Mouse (Mus musculus) thymus, adult 2 months (tissue): ENCODE data around the gene Pxylp1. TPM values are rescaled to one million over a fixed set of nuclear protein-coding genes. Genes with fewer than 3 reads are reported as not detected.
A peak's percentile ranks its signal among the peaks of the same experiment; 100 is the strongest.

Experiments used
- DNase-seq: peaks from one replicate; pipeline ENCODE4 v3.0.0; 2021
- H3K27ac ChIP-seq: fragments of 200-500 bp; 2 replicates; pipeline ENCODE4 v1.5.1; 2012; ENCODE audit warnings: low read length, control low read depth; ENCODE audit not compliant: control insufficient read depth, insufficient read depth
- H3K27me3 ChIP-seq: fragments of 200-500 bp; 2 replicates; pipeline ENCODE4 v1.6.1; 2012; ENCODE audit warnings: mild to moderate bottlenecking, low read length, moderate library complexity, mixed read lengths; ENCODE audit not compliant: control insufficient read depth, insufficient read depth
- H3K36me3 ChIP-seq: fragments of 200-500 bp; 2 replicates; pipeline ENCODE4 v1.6.1; 2012; ENCODE audit warnings: mild to moderate bottlenecking, low read length, moderate library complexity; ENCODE audit not compliant: control insufficient read depth, insufficient read depth
- H3K4me1 ChIP-seq: fragments of 200-500 bp; replicated peaks from 2 replicates; pipeline ENCODE4 v1.6.1; 2012; ENCODE audit warnings: low read length; ENCODE audit not compliant: control insufficient read depth, insufficient read depth
- H3K4me3 ChIP-seq: fragments of 200-500 bp; 2 replicates; pipeline ENCODE4 v1.5.1; 2012; ENCODE audit warnings: mild to moderate bottlenecking, low read length, control low read depth, moderate library complexity; ENCODE audit not compliant: control insufficient read depth, insufficient read depth
- CTCF ChIP-seq: fragments of 200-500 bp; IDR thresholded peaks from 2 replicates; pipeline ENCODE4 v1.5.1; 2012; ENCODE audit warnings: mild to moderate bottlenecking, control low read depth, low read length, moderate library complexity, borderline replicate concordance; ENCODE audit not compliant: control insufficient read depth, poor library complexity, insufficient read depth; ENCODE audit errors: extremely low read depth
- POLR2A ChIP-seq: fragments of 200-500 bp; IDR thresholded peaks from 2 replicates; pipeline ENCODE4 v1.6.1; 2012; ENCODE audit warnings: mild to moderate bottlenecking, low read length, control low read depth, moderate library complexity; ENCODE audit not compliant: control insufficient read depth, poor library complexity, insufficient read depth; ENCODE audit errors: extremely low read depth
- WGBS: fragments of 180-500 bp; shearing (Covaris S2); methylation state at CpG from one replicate; pipeline ENCODE4 v1.1.7; 2018; 5-methylcytosine and 5-hydroxymethylcytosine counted together
- polyA plus RNA-seq: library from polyadenylated mRNA; depleted of rRNA; stranded (reverse); fragments of >200 nt; gene quantifications from 2 replicates; pipeline ENCODE4 v1.2.3, GENCODE M21; 2012

Gene Pxylp1
- polyA plus RNA-seq, 1 experiment = 4.4 TPM

GRCm38 (mm10) chr9:96875704-96876103, 16.8 kb downstream of the Pxylp1 start:
- TF ChIP-seq CTCF (no peak), POLR2A (no peak)
- DNase-seq = no peak
- H3K4me1 ChIP-seq = no peaks in the 10 kb centered on the region
- no peaks in the 10 kb centered on the region for H3K36me3 ChIP-seq
- no peak overlapping the region for H3K27ac ChIP-seq
- H3K4me3 ChIP-seq = no peak overlapping the region
- 82% methylated on average over 4 of the region's 4 CpGs for WGBS
- H3K27me3 ChIP-seq = no peaks in the 10 kb centered on the region

- Histone ChIP-seq H3K4me3 (no peak overlapping the region), H3K27me3 (no peaks in the 10 kb centered on the region), H3K4me1 (no peaks in the 10 kb centered on the region), H3K27ac (no peak overlapping the region), H3K36me3 (no peaks in the 10 kb centered on the region)
- DNase-seq = peak; percentile 13
- TF ChIP-seq POLR2A (no peak), CTCF (no peak)
- WGBS = 66% methylated on average over 5 of the region's 5 CpGs
Measured at GRCm38 (mm10) chr9:96873082-96873481, 19.4 kb downstream of the Pxylp1 start.

- Histone ChIP-seq H3K27me3 (no peaks in the 10 kb centered on the region), H3K36me3 (no peaks in the 10 kb centered on the region), H3K27ac (no peak overlapping the region), H3K4me3 (no peak overlapping the region), H3K4me1 (no peaks in the 10 kb centered on the region)
- TF ChIP-seq POLR2A = no peak
- TF ChIP-seq CTCF = no peak
- no peak for DNase-seq
- 91% methylated on average over 8 of the region's 8 CpGs for WGBS
Measured at GRCm38 (mm10) chr9:96870104-96870503, 22.4 kb downstream of the Pxylp1 start.

- TF ChIP-seq POLR2A (no peak), CTCF (no peak)
- no peak for DNase-seq
- Histone ChIP-seq H3K4me1 (no peaks in the 10 kb centered on the region), H3K27me3 (no peaks in the 10 kb centered on the region), H3K27ac (no peak overlapping the region), H3K36me3 (no peaks in the 10 kb centered on the region), H3K4me3 (no peak overlapping the region)
- WGBS = 81% methylated on average over 5 of the region's 5 CpGs
Measured at GRCm38 (mm10) chr9:96869542-96869941, 22.9 kb downstream of the Pxylp1 start.

- no peak for TF ChIP-seq CTCF
- no peak for TF ChIP-seq POLR2A
- no peak for DNase-seq
- WGBS = 93% methylated on average over 6 of the region's 6 CpGs
- Histone ChIP-seq H3K4me1 (peaks cover under 1% of the 10 kb centered on the region), H3K27me3 (no peaks in the 10 kb centered on the region), H3K4me3 (no peak overlapping the region), H3K36me3 (no peaks in the 10 kb centered on the region), H3K27ac (no peak overlapping the region)
Measured at GRCm38 (mm10) chr9:96868546-96868945, 23.9 kb downstream of the Pxylp1 start.

GRCm38 (mm10) chr9:96867165-96867564, 25.3 kb downstream of the Pxylp1 start:
- H3K27ac ChIP-seq = no peak overlapping the region
- H3K4me3 ChIP-seq = no peak overlapping the region
- no peaks in the 10 kb centered on the region for H3K36me3 ChIP-seq
- no peak for DNase-seq
- TF ChIP-seq POLR2A (no peak), CTCF (no peak)
- no peaks in the 10 kb centered on the region for H3K27me3 ChIP-seq
- WGBS = 92% methylated on average over 7 of the region's 7 CpGs
- H3K4me1 ChIP-seq = peaks cover 4% of the 10 kb centered on the region

- DNase-seq = no peak
- no peaks in the 10 kb centered on the region for H3K27me3 ChIP-seq
- TF ChIP-seq POLR2A = no peak
- no peak for TF ChIP-seq CTCF
Measured at GRCm38 (mm10) chr9:96866196-96866595, 26.3 kb downstream of the Pxylp1 start.

More at GRCm38 (mm10) chr9:96866196-96866595, 26.3 kb downstream of the Pxylp1 start:
- Histone ChIP-seq H3K36me3 (no peaks in the 10 kb centered on the region), H3K4me3 (no peak overlapping the region), H3K4me1 (peaks cover 4% of the 10 kb centered on the region), H3K27ac (no peak overlapping the region)
- over 99% methylated on average over 5 of the region's 5 CpGs for WGBS
